Mouse (Mus musculus) MEL-GATA-1-ER (cell line): ENCODE measurements around the gene Actb.
A peak's percentile ranks its signal among the peaks of the same experiment; 100 is the strongest.

ENCODE experiments used
- DNase-seq: peaks from one replicate; pipeline ENCODE4 v3.0.0-alpha.2; 2012; ENCODE audit warnings: low read depth; ENCODE audit errors: extremely low read depth

The Actb gene

GRCm38 (mm10) chr5:142879318-142880175 is 27.0 kb downstream of the Actb start:
- DNase-seq: peak; percentile 78

DNA sequence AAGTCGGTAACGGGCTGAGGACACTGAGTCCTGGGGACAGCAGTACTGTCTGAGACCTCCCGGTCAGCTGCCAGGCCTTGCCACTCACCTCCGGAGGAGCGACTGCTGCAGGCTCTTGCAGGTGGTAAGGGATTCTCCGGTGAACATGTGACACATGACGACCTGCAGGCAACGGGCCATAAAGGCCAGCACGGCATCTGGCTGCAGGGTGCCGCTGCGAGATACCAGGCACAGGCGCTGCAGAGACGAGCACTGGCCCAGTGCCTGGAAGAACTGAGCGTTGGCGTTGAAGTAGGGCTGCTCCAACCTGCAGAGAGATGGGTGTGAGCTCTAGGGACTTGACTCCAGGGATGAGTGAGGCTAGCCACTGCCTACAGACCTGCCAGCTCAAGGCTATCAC is 28.0 kb downstream of the Actb start:
- DNase-seq: no peak

- peak; percentile 44 for DNase-seq
These were observed 28.9 kb downstream of the Actb start for GRCm38 (mm10) chr5:142877337-142878280.

DNA sequence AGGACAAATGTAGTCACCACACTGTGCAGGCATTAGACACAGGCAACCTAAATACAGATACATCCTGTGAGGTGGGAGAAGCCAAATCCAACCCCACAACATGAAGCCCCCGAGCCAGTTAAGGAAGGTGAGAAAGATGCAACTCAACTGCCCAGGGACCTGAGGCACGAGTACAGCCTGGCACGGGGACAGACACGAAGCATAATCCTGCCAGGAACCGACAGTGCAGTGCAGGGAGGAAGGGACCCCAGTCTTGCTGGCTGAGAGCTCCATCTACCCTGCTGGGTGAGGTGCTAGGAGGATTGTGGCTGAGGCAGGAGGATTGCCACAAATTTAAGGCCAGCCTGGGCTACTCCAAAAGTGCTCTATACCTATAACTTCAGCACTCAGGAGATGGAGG is 29.7 kb downstream of the Actb start:
- no peak for DNase-seq

DNA sequence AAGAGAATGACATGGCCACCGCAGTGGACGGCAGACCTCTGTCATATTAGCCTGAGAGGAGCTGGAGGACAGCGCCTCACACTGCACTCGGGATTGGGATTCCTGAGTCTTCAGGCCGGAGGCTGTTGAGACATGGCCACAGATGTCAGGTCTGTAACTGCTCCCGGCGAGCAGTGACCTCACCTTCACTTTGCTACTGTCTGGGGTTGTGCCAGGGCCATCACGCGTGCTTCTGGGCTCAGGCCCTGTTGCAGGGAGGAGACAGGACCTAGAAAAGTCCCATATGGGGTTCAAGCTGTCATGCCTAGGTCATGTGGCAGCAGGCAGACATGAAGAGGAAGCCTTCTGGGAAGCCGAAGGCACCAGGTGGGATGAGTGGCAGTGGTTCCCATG is 31.0 kb downstream of the Actb start:
- no peak for DNase-seq

GRCm38 (mm10) chr5:142874791-142875512 is 31.6 kb downstream of the Actb start:
- no peak for DNase-seq

DNA sequence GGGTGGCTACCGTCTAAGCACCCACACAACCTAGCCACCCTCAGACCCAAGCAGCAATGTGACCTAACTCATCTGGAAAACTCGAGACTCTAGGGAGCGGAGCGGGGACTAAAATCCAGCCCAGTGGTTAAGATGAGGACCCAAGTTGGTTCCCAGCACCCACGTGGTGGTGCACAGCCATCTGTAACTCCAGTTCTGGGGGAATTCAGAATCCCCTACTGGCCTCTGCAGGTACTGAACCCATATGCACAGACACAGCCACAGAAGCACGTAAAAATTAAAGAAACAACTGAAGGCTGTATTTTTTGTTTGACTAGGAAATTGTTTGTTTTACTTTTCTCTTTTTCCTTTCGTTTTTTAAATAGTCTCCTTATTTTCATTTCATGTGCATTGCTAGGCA is 32.8 kb downstream of the Actb start:
- DNase-seq: no peak

DNA sequence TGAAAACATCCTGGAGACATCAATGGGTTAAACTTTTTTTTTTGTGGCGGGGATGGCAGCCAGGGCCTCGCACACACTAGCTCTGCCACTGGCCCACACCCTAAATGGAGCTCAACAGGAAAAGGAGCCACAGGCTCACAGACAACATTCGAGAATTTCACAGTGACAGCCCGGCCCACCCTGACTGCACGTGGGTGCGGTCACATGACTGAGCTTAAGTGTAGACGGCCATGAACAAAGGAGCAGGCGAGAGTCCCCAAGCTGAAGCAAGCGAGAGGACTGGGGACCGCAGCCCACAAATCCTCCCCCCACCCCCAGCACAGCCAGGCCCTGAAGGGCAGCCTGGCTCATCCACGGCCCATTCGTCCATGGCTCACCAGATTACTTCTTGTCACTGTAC is 34.8 kb downstream of the Actb start:
- DNase-seq: no peak

GRCm38 (mm10) chr5:142869463-142869862 is 37.1 kb downstream of the Actb start:
- DNase-seq: no peak

DNA sequence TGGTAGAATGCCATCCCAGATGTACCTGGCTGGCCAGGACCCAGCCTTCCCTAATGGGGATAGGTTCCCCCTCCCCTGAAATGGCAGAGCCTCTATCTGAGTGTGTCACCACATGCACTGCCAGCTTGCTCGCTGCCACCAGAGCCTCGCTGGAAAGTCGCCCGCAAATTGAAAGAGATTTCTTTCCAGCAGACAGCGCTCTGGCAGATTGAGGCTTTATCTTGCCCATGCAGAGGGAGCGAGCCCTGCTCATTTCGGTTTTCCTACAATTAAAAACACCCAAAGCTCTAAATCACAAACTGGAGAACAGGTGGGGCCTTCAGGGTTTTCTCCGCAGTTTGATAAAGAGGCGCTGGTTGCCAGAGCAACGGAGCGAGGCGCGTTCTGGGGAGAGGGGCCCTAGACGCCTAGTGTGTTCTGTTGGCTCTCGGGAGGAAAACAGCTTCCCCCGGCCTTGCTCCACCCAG is 48.8 kb downstream of the Actb start:
- no peak for DNase-seq

- DNase-seq: no peak
These were observed 50.1 kb downstream of the Actb start for GRCm38 (mm10) chr5:142856408-142856807.

DNA sequence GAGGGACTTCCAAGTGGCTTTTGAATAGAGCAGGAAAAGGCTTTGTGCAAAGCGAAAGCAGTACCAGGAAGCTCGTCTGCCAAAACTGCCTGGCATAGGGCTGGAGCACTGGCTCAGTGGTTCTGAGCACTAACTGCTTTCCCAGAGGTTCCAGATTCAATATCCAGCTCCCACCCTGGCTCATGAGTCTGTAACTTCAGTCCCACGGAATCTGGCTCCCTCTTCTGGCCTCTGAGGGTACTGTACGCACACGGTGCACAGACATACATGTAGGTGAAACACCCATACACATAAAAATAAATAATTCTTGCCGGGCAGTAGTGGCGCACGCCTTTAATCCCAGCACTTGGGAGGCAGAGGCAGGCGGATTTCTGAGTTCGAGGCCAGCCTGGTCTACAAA is 51.7 kb downstream of the Actb start:
- peak; percentile 37 for DNase-seq

GRCm38 (mm10) chr5:142853585-142853984 is 53.0 kb downstream of the Actb start:
- DNase-seq: no peak
